Mouse (Mus musculus) frontal cortex, postnatal 36 days (tissue): ENCODE data around the gene 1700037C18Rik.
"Not testable (repeated sequence)": the region's sequence is repeated elsewhere in the genome, so short reads cannot be mapped to it uniquely, and the experiment has no call there.

Source experiments
- DNase-seq, 2 experiments: peaks; one replicate each; pipeline ENCODE4 v3.0.0; 2022; ENCODE audit warnings: low spot score in 2 of 2

The 1700037C18Rik gene

DNA sequence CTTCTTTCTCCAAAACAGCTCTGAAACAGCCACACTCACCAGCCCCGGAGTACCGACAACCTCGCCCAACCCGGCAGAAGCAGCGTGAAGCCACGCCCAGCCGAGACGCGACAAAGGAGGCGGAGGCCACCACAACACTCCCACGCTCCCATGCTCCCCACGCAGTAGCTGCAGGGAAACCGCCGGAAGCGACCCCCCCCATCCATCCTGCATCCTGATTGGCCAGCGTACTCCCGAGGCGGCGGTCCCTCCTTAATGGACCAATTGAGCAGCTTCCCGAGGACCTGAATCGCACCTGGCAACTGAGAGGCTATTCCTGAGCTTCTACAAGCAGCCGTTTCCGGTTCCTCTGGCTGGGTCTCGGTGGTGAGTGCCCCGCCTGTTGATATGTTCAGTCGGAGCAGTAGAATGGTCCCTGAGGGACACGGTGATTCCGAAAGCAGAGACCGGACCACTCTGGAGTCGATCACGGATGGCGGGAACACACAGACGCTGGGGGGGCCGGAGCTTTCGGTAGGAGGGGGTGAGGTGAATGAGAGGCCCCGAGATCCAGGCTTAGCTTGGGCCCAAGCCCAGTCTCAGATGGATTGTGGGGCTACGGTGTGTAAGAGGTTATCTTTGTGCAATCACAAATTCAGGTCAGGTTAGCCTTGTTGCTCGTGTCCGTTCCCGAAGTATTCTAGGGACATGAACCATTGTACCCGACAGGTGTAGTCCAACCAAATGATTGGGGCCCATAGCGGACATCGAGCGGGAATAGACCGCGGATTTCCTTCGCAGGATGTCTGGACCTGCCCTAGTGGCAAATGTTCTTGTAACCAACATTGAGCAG, 36.1 kb downstream of the 1700037C18Rik start, which contains the start of gene Naa60:
Gene Naa60, plus strand, starts transcription at position 160 of the 832 bp plus-strand sequence.
- peak; percentile 79 to 84 for DNase-seq

DNA sequence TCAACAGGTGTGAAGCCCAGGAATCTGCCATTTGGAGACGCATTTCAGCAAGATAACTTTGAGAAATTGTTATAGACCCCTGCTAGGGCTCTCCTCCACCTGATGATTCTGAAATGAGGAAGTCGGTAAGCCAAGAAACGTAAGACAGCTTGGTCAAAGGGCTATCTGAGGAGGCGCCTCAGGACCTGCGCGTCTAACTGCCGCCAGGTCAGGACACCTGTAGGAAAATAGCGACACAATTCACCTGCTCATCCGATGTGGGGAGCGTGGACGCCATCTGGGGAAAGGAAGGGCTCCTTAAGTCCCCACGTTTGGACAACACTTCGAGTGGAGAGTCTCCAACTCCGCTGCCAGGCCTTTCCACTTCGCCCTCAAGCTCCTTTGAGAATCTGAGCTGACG, 36.7 kb downstream of the 1700037C18Rik start:
- DNase-seq = no peak

DNA sequence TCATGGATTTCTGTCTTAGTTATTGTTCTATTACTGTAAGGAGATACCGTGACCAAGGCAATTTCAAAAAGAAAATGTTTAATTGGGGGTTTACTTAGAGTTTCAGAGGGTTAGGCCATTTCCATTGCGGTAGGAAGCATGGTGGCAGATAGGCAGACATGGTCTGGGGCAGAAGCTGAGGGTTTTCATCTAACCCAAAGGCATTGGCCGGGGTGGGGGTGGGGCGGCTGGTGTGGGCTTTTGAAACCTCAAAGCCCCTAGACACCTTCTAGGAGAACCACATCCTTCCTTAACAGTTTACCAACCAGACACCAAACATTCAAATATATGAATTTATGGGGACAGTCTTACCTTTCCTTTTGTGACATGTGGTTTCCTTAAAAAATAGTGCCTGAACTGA, 49.2 kb downstream of the 1700037C18Rik start:
- DNase-seq = no peak

DNA sequence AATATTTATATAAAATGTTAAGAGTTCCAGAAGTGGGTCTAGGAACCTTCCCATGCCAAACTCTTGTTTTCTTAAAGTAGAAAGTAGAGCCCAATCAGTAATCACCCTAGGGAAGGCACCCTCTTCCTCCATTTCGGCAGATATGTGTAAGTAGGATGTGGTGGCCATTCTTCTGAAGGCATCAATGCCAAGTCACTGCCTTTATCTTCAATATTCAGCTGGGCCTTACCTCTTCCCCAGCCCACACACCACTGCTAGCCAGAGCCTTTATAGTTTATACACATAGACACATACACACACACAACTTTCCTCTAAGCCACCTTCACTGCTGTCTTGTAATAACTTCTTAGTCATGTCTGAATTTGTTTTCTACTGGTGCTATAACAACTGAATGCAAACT, 52.7 kb downstream of the 1700037C18Rik start:
- no peak for DNase-seq

DNA sequence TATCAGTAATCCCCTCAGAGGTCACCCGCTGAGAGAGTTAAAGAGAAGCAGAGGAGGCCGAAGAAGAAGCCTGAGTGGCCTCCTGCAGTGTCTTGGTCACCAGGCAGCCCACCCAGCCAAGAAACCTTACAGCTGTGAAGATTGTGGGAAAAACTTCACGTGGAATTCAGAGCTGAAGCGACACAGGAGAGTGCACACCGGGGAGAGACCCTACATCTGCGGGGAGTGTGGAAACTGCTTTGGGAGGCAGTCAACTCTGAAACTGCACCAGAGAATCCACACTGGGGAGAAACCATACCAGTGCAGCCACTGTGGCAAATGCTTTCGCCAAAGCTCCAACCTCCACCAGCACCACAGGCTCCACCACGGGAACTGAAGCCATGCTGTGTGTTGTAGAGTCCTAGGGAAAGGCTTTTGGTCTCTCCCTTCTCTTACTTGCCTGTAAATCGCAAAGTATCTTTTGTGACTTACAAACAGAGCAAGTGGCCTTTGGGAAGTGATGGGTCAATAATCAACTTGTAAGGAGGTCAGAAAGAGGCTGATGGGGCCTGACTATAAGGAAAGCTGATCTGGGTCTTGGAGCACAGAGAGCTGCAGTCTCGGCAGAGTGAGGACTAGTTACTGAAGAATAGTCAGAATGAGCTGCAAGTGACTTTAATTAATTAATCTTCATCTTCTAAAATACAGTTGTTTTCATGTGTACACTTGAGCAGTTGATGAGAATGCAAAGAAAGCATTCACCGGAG, 53.9 kb downstream of the 1700037C18Rik start:
- DNase-seq = no peak

DNA sequence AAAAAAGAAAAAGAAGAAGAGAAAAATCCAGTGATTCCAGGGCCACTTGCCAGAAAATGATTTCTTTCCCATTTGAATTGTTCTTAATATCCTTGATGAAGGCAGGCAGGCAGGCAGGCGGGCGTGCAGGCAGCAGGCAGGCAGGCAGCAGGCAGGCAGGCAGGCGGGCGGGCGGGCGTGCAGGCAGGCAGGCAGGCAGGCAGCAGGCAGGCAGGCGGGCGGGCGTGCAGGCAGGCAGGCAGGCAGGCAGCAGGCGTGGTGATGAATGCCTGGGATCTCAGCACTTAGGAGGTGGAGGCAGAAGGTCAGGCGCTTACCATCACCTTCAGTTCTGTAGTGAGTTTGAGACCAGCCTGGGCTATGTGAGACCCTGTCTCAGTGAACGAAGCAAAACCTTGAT, 55.9 kb downstream of the 1700037C18Rik start:
- DNase-seq = no peak

DNA sequence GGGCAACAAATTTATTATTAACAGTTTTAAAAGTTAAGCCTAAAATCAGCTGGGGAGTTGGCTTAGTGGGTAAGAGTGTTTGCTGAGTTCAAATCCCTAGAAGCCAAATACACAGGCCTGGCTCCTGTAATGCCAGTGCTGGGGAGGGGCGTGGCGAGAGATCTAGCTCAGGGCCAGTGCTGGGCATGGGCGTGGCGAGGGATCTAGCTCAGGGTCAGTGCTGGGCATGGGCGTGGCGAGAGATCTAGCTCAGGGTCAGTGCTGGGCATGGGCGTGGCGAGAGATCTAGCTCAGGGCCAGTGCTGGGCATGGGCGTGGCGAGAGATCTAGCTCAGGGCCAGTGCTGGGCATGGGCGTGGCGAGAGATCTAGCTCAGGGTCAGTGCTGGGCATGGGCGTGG, 57.2 kb downstream of the 1700037C18Rik start:
- DNase-seq = not testable (repeated sequence)

DNA sequence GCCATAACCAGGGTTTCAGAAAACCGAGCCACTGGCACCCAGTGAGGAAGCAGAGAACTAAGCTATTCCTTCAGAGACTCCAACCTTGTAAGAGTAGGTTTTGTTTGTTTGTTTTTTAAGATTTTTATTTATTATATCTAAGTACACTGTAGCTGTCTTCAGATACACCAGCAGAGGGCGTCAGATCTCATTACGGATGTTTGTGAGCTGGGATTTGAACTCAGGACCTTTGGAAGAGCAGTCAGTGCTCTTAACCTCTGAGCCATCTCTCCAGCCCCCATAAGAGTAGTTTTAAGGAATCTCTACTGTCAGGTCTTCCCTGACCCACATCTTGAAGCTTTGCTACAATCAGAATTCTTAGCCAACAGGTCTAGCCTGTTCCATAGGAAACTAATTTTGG, 60.1 kb downstream of the 1700037C18Rik start:
- no peak for DNase-seq

DNA sequence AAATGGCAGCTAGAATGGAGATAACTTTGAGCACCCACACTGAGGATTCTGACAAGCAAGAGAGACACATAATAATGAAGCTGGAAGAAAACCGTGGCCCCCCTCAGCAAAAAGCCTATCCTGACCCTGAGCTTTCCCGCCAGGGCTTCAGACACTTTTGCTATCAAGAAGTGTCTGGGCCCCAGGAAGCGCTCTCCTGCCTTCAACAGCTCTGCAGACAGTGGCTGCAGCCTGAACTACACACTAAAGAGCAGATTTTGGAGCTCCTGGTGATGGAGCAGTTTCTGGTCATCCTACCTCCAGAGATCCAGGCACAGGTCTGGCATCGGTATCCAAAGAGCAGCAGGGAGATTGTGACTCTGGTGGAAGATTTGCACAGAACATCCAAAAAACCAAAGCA, 60.6 kb downstream of the 1700037C18Rik start:
- no peak for DNase-seq

DNA sequence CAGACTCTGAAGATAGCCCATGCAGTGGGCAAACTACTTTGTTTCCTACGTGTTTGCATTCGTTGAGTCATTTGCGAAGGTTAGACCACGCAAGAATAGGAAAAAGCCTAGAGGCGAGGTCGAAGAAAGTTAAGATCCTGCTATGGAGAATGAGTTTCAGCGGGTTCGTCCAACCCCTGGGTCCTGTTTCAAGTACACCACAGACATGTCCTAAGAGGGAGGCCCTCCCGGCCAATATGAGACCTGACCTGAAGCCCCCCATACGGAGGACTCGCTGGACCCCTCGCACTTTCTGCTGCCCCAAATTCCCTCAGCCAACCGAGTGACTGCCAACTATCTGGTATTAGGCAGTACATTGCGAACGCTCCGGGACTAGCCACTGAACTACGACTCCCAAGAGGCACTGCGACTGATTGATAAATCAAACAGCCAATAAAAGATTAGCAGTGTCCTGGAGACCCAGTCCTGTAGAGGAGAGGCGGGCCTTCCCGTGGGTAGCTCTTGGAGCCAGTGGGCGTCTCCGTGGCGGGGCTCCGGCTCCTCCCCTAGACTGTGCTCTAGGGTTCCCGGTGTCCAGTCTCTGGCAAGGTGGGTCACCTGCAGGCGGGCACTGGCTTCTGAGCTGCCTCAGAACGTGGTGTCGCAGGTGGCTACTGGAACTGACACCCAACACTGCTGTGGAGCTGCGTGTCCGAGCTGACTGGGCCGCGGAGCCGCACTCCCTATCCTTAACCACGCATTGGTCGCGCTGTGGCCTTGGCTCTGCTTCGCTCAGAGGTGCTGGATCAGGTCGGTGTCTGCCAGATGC, 61.6 kb downstream of the 1700037C18Rik start, which contains the start of gene Zfp174:
Gene Zfp174, plus strand, starts transcription at position 558 of the 808 bp plus-strand sequence.
- peak; percentile 95 to 96 for DNase-seq
